Mouse (Mus musculus) kidney, postnatal 10 days (tissue): ENCODE results near the gene Itgae.

Experiments used
- DNase-seq: peaks from one replicate; pipeline ENCODE4 v3.0.0; 2021; ENCODE audit warnings: mixed read lengths

Itgae gene

DNA sequence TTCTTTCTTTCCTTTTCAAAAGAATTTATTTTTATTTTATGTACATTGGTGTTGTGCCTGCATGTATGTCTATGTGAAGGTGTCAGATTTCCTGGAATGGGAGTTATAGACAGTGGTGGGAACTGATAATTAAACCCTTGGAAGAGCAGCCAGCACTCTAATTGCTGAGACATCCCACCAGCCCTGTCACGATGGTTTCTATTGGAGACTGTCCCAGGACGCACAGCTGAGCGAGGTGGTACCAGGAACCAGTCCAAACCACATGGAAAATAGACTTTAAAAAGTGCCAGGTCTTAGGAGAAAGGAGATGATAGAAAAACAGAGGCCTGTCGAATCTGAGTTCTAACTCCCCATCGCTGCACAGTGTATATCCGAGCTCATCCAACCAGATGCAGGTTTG is 64.7 kb downstream of the Itgae start:
- DNase-seq = no peak

DNA sequence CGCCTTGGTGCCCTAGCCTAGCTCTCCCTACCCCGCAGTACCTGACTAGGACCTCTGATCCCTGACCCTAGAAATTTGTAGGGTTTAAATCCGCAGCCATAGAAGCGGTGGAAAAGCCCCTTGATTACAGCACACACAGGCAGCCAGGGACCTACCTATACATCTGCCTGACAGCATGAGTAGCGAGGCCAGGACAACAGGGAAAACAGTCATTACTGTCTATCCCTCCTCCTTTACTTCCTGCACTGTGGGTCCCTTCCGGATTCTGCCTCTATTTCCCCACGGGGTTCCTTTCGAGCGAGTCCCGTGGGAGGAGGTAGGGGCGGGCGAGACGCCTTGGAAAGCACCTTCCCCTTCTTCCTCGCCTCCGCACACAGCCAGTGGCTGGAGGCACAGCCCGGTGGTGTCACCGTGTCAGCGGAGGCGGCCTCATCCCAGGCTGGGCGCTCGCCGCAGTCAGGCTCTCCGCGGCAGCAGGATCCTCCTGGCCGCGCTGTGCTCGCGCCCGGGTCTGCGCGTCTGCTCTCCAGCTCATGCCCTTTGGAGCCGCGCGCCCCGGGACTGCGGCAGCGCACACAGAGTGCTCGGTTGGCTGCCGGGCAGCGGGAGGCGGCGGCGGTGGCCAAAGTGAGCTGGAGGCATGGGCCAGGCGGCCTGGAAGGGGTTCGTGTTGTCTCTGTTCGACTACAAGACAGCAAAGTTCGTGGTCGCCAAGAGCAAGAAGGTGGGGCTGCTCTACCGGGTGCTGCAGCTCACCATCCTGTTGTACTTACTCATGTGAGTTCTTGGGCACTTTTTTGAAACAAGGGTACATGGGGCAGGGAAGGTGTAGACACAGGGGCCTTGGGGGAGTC is 69.8 kb downstream of the Itgae start, which contains the start of gene P2rx5:
Gene P2rx5 (plus strand): TSS at position 465 of the 854 bp plus-strand sequence.
- peak; percentile 81 for DNase-seq

DNA sequence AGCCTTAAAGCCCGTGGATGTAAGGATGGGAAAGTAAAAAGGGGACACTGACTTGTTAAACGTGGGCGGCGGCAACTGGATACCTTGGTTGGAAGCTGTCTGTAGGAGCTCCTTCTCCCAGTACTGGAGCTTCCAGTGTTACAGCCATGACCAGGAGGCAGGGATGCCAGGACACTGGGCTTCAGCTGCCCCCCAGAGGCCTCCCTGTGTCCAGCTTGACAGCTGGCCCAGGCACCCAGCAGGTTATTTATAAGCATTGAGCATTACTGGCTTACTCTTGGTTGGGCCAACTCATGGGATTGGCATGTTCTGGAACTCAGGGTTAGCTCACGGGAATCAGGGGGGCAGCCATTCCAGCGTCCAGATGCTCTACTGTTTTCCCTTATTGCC is 70.4 kb downstream of the Itgae start:
- peak; percentile 47 for DNase-seq

DNA sequence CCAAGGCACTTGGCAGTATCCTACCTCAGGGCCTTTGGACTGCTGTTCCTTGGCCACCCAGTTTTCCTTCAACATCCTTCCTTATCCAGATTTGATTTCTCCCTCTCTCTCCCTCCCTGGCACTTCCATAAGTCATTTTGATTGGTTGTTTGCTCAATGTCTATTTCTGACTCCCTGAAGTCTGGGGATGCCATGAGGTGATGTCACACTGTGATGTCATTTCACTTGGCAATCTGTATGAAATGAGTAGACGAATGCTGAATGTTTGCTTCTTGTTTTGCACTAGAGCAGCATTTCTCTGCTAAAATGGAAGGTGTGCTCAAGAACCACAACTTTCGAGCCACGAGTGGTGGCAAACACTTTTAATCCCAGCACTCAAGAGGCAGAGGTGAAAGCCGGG is 71.2 kb downstream of the Itgae start:
- no peak for DNase-seq

DNA sequence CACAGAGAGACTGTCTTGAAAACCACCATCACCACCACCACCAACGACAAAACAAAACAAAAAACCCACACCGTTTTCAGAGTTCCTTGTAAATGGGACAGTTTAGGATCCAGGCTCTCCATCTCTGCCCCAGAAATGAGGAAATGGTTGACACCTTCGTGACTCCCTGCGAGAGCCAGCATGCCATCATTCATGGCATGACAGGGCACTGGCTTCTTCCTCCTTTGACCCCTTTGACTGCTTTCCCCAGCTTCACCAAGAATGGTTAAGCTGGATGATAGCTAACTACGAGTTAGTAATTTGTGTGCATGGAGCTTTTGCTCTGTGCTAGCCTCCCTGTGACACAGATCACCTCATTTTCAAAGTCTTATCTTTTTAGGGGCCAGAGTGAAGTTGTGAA is 71.9 kb downstream of the Itgae start:
- no peak for DNase-seq

DNA sequence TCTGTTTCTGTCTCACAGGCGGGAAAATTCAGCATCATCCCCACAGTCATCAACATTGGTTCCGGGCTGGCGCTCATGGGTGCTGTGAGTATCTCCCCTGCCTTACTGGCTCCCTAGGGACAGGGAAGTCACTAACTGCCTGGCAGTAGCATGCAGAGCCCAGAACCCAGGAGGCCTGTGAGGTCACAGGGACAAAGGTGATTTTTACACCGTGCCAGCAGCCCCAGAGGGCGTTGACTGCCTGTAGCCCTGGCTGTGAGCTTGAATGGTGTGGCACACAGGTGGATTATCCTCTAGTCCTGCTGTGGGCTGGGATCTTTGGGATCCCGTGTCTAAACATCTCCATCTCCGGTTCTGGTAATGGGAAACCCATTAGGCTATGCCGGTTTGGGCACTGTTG is 77.7 kb downstream of the Itgae start:
- DNase-seq = no peak

DNA sequence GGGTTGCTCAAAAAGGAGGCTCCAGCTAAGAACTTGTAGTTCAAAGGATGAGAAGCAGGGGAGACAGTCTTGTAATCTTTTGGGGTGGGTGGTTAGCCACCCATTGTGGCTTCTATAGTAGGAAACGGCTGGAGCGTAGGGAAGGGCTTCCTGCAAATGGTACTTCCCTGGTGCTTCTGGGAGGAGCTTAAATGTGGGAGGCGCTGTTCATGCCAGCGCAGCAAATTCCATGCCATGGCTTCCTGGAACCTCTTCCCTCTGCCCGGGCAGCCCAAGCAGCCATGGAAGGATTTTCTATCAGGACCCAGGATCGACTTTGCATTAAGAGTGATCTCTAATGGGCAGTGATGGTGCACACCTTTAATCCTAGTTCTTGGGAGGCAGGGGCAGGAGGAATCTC is 78.2 kb downstream of the Itgae start:
- DNase-seq = no peak

DNA sequence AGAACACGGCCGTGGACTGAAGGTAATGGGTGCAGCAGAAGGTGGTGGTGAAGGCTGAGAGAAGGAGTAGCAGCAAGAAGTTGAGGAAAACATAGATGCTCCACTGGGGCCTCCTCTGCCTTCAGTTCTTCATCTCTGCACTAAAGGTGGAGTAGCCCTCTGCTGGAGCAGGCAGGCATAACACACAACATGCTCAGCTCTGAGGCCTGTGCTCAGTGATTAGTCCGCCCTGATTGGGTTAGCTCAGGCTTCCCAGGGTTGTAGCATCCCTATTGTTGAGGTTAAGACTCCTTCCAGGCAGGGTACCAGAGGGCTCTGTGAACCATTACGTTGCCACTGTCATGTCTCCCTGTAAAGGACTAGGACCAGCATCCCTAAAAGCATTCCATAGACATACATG is 78.8 kb downstream of the Itgae start:
- peak; percentile 83 for DNase-seq

DNA sequence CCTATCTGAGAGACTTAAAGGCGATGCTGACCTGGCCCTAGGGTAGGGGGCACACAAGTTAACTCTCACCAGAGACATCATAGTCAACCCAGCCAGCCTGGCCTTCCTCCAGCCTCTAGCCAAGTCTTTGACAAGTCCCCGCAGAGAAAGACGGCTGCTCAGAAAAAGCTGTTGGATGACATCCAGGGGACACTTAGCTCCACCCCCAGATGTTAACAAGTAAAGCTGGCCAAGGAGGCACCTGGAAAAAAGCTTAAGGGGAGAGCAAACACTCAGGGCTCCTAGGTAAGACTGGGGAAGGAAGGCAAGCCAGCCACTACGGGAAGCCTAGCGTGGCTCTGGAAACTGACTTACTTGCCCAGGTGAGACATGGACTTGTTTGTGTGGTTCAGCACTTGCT is 81.8 kb downstream of the Itgae start:
- DNase-seq = peak; percentile 83

DNA sequence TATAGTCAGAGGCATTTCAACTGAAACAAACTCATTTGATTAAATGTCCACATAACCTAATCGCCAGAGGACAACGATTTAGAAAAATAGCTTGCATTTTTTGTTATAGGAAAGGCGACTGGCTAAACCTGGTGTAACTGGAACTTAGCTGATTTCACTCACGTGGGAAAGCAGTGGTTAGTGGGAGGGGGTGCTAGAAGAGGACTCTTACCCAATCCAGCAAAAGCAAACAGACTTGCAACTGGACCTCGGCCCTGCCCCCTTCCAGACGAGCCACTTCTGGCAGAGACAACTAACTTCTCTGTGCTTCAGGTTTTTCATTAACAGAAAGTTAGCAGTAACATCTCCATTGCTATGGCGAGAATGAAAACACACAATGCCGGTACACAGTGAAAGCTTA is 85.2 kb downstream of the Itgae start:
- DNase-seq = peak; percentile 83

DNA sequence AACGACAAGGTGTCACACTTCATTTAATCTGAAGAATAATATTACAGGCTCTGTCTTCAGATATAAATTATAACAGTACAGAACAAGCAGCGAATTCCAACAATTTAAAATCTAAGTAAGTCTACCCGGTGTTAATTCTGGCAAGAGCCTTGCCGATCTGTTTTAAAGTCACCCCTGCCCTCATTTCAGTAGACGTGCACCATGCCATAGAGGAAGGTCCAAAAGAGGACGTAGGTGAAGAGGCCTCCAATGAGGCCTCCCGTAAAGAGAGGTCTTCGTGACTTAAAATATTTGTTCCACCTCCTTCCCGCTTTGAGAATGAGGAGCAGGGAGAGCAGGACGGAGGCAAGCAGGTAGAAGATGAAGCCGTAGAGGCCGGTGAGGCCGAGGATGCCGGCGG is 85.8 kb downstream of the Itgae start:
- no peak for DNase-seq

DNA sequence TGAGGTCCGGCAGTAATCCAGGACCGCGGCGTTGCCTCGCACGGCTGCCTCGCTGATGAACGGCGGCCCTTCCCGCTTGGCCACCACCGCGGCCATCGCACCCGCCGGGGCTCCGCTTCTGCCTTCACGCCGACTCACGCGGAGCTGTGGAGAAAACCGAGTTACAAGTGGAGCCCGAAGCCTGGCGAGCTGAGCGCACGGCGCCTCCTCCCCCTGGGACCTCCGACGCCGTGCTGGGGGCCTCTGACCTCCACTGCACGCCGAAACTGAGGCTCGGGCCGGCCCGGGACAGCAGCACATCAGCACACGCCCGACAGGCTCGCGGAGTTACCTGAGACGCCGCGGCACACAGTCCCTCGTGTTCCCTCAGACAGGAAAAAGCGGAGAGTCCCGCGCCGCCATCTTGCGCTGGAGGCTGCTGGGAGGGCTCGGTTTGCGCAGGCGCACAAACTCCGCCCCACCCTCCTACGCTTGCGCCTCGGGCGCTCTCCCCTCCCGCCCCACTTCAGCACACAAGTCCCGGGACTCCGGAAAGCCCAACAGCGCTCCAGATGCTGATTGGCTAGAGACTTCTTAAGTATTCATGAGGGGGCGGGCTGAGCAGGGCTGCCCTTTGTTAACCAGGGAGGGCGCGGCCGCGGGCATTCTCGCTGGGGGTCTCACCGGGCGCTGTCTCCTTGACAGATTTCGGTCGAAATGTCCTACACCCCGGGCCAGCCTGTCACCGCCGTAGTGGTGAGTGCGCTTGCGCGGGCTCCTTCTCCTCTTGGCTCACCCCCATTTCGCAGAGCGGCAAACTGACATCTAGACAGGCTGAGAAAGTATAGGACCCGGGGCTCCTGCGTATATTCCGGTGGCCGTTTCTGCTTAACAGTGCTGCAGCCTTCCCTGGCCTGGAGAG is 86.5 kb downstream of the Itgae start, which contains the start of the genes Emc6 and Tax1bp3:
Gene Emc6 (minus strand): TSS at position 430 of the 901 bp plus-strand sequence.
Gene Tax1bp3 (plus strand): TSS at position 476 of the 901 bp plus-strand sequence.
- DNase-seq = peak; percentile 98

DNA sequence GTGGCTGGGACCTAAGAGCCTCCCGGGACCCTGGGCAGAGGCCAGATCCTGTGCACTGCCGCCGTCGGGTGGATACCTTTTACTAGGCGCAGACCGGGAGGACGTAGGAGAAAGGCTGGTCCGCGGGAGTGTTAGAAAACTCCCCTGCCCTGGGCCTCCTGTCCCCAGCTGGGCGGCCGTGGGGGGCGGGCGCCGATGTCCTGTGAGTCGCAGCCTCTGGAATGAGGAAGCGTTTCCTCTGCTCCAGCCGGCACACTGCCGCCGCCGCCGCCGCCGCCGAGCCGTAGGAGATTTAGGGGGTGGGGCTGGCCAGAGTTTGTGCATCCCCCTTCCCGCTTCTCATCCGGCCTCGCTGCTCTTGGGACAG is 87.1 kb downstream of the Itgae start:
- peak; percentile 94 for DNase-seq

DNA sequence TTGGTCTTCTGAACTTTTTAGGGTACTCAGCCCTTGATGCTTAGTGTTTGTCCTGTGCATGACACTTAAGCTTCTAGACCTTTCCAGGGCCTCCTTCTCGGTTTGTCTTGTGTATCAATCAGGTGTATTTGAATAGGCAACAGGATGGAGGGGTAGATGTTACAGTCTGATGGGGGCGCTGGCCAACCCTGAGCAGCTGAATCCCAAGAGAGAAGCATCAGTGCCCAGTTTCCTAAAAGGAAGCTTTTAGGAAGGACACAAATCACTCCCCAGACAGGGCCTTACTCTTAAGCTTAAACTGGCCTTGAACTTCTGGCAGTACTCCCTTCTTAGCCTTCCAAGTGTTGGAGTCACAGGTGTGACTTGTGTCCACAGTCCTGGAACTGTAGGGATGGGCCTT is 87.5 kb downstream of the Itgae start:
- DNase-seq = peak; percentile 35

DNA sequence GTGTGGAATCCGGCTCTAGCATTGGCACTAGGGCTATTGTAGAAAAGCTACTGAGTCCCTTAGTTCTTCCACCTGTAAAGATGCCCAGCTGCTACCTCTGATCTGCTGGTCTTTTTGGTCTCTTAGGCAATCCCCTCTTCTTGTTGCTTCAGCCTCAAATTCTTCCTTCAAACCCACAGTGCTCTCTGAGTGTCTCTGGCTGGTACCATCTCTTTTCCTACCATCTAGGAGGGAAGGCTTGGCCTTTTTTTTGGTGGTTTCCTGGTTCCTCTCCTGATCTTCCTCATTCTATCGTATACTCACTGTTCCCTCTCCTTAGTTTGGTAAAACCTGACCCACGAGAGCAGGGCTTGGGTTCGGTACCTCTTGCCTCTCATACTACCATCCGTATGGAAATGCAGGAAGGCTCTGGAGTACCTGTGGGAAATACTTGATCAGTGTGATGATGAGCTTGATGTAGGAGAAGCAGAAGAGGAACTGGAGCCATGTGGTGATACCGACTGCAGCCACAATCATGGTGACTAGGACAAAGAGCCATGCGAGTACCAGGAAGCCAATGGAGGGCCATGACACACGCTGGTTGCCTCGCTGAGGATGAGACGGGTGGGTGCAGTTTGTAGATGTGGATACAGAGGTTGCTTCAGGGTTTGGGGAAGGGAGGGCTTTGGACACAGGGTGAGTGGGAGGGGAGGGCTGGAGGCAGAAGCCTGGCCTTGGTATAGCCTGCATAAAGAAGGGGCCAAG is 95.7 kb downstream of the Itgae start:
- no peak for DNase-seq

DNA sequence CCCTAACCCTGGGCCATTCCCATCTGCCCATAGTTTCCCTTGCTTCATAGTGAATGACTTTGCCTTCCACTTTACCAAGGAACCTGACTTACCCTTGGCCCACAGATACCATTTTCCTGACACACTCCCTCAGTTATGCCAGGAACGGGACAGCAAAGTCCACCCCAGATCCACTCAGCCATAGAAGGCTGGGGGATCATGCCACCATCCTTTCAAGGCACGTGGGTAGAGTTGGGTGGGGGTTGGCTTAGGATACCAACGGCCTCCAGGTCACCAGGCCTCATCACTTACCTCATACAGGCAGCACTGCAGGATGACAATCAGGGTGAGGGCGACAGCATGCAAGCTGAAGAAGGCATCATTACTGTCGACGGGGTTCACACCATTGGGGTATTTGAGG is 96.8 kb downstream of the Itgae start:
- DNase-seq = no peak

DNA sequence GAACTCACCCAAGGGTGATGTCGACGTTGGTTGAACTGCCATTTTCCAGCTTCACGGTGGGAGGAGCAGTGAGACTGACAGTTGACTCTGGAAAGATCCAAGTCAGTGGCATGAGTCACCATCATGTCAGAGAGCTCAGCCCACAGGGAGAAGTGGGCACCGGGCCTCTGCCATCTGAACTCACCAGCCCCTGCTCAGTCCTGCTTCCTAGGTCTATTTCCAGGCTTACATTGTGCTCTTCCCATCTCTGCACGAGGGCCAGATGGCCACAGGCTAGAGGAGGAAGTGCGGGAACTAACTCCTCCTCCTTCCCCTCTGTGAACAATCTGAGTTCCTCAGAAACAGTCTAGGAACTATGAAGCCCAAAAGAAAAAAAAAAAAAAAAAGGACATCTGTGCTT is 102.7 kb downstream of the Itgae start:
- no peak for DNase-seq

DNA sequence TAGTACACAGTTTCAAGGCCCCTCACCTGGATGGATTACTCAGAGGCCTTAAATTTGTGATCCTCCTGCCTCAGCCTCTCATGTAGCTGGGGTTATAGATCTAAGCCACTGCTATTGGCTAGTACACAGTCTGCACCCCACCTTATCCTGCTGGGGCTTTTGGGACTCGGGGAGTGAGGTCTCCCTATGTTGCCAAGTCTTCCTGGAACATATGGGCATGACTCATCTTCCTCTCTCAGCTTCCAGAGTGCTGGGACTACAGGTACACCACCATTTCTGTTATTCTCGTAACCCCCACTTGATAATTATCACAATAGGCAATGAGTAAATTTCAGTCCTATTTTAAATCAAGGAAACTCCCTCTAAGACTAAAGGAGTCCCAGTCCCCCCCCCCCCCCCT is 104.1 kb downstream of the Itgae start:
- DNase-seq = no peak
